Mouse (Mus musculus): ENCODE data around the gene Tpcn1. TPM values are rescaled to one million over a fixed set of nuclear protein-coding genes. Genes with fewer than 3 reads are reported as not detected.
A peak's percentile ranks its signal among the peaks of the same experiment; 100 is the strongest.

Tpcn1 gene
- 104 and 121 TPM in 2 replicates for polyA plus RNA-seq (2012; ENCODE audit: insufficient read depth, insufficient read length, missing spikeins)

GRCm38 (mm10) chr5:120588569-120589094 is at the start of gene Tpcn1, which contains the start of gene Iqcd:
Tpcn1 (minus strand) TSS chr5:120588673.
Iqcd (plus strand) TSS chr5:120589016.
- Histone ChIP-seq H3K27ac (ENCODE audit: insufficient read depth, low read depth, low read length) (peak within 1 kb of the TSS; percentile 60), H3K4me1 (ENCODE audit: control insufficient read depth, insufficient read depth, low read length) (peaks cover 33% of the 10 kb centered on the region), H3K4me3 (ENCODE audit: insufficient read depth, low read length) (peak within 1 kb of the TSS; percentile 77)
- TF ChIP-seq CTCF (IDR thresholded peaks at IDR 0.05; ENCODE audit: low read depth, low read length) = no peak
- no peak for TF ChIP-seq POLR2A (IDR thresholded peaks at IDR 0.05; ENCODE audit: borderline replicate concordance, low read depth, low read length)

DNA sequence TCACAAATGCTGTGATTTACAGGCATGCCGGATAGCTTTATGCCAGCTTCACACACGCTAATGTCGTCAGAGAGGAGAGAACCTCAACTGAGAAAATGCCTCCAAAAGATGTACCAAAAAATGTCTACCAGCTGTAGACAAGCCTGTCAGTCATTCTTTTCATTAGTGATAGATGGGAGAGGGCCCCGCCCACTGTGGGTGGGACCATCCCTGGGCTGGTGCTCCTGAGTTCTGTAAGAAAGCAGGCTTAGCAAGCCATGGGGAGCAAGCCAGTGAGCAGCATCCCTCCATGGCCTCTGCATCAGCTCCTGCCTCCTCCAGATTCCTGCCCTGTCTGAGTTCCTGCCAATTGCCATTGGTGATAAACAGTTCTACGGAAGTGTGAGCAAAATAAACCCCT is 47.2 kb upstream of the Tpcn1 start:
- no peak for TF ChIP-seq POLR2A (IDR thresholded peaks at IDR 0.05; ENCODE audit: borderline replicate concordance, low read depth, low read length)
- no peak for TF ChIP-seq CTCF (IDR thresholded peaks at IDR 0.05; ENCODE audit: low read depth, low read length)
- H3K4me1 ChIP-seq (ENCODE audit: control insufficient read depth, insufficient read depth, low read length) = no peaks in the 10 kb centered on the region

GRCm38 (mm10) chr5:120634860-120635259 is 46.4 kb upstream of the Tpcn1 start:
- Histone ChIP-seq H3K27ac (ENCODE audit: insufficient read depth, low read depth, low read length) (no peak overlapping the region), H3K4me3 (ENCODE audit: insufficient read depth, low read length) (no peak overlapping the region), H3K4me1 (ENCODE audit: control insufficient read depth, insufficient read depth, low read length) (no peaks in the 10 kb centered on the region)
- no peak for TF ChIP-seq CTCF (IDR thresholded peaks at IDR 0.05; ENCODE audit: low read depth, low read length)
- TF ChIP-seq POLR2A (IDR thresholded peaks at IDR 0.05; ENCODE audit: borderline replicate concordance, low read depth, low read length) = no peak

More for the DNA sequence above, 47.2 kb upstream of the Tpcn1 start:
- H3K4me3 ChIP-seq (ENCODE audit: insufficient read depth, low read length) = no peak overlapping the region
- H3K27ac ChIP-seq (ENCODE audit: insufficient read depth, low read depth, low read length) = no peak overlapping the region

GRCm38 (mm10) chr5:120634131-120634530 is 45.7 kb upstream of the Tpcn1 start, which contains the start of gene Cfap73:
Cfap73 (minus strand) TSS chr5:120634235.
- Histone ChIP-seq H3K27ac (ENCODE audit: insufficient read depth, low read depth, low read length) (no peak within 1 kb of the TSS), H3K4me1 (ENCODE audit: control insufficient read depth, insufficient read depth, low read length) (no peaks in the 10 kb centered on the region), H3K4me3 (ENCODE audit: insufficient read depth, low read length) (no peak within 1 kb of the TSS)
- TF ChIP-seq CTCF (IDR thresholded peaks at IDR 0.05; ENCODE audit: low read depth, low read length) (no peak), POLR2A (IDR thresholded peaks at IDR 0.05; ENCODE audit: borderline replicate concordance, low read depth, low read length) (no peak)

GRCm38 (mm10) chr5:120631892-120632291 is 43.4 kb upstream of the Tpcn1 start:
- TF ChIP-seq CTCF (IDR thresholded peaks at IDR 0.05; ENCODE audit: low read depth, low read length) (no peak), POLR2A (IDR thresholded peaks at IDR 0.05; ENCODE audit: borderline replicate concordance, low read depth, low read length) (no peak)

GRCm38 (mm10) chr5:120631128-120631527 is 42.7 kb upstream of the Tpcn1 start:
- no peak overlapping the region for H3K27ac ChIP-seq (ENCODE audit: insufficient read depth, low read depth, low read length)
- no peaks in the 10 kb centered on the region for H3K4me1 ChIP-seq (ENCODE audit: control insufficient read depth, insufficient read depth, low read length)
- TF ChIP-seq CTCF (IDR thresholded peaks at IDR 0.05; ENCODE audit: low read depth, low read length) (no peak), POLR2A (IDR thresholded peaks at IDR 0.05; ENCODE audit: borderline replicate concordance, low read depth, low read length) (no peak)
- no peak overlapping the region for H3K4me3 ChIP-seq (ENCODE audit: insufficient read depth, low read length)

More at GRCm38 (mm10) chr5:120631892-120632291, 43.4 kb upstream of the Tpcn1 start:
- H3K4me1 ChIP-seq (ENCODE audit: control insufficient read depth, insufficient read depth, low read length) = no peaks in the 10 kb centered on the region
- no peak overlapping the region for H3K27ac ChIP-seq (ENCODE audit: insufficient read depth, low read depth, low read length)
- no peak overlapping the region for H3K4me3 ChIP-seq (ENCODE audit: insufficient read depth, low read length)

DNA sequence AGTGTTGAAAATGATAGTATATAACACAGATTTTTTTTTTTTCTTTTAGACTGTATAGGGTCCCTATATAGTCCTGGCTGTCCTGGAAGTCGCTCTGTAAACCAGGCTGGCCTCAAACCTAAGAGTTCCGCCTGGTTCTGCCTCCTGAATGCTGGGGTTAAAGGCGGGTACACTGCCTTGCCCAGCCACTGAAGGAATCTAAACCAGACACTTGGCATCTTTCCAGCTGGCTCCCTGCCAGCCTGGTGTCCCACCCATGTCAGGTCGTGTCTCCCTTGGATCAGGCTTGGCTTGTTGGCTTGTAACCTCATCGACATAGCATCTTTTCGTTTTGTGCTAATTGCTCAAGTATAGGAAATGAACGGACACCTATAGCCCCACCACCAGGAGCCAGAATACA is 40.2 kb upstream of the Tpcn1 start:
- Histone ChIP-seq H3K4me3 (ENCODE audit: insufficient read depth, low read length) (no peak overlapping the region), H3K27ac (ENCODE audit: insufficient read depth, low read depth, low read length) (no peak overlapping the region), H3K4me1 (ENCODE audit: control insufficient read depth, insufficient read depth, low read length) (no peaks in the 10 kb centered on the region)
- no peak for TF ChIP-seq POLR2A (IDR thresholded peaks at IDR 0.05; ENCODE audit: borderline replicate concordance, low read depth, low read length)

GRCm38 (mm10) chr5:120627515-120628300 is 39.2 kb upstream of the Tpcn1 start:
- Histone ChIP-seq H3K27ac (ENCODE audit: insufficient read depth, low read depth, low read length) (no peak overlapping the region), H3K4me3 (ENCODE audit: insufficient read depth, low read length) (no peak overlapping the region), H3K4me1 (ENCODE audit: control insufficient read depth, insufficient read depth, low read length) (no peaks in the 10 kb centered on the region)
- no peak for TF ChIP-seq CTCF (IDR thresholded peaks at IDR 0.05; ENCODE audit: low read depth, low read length)
- no peak for TF ChIP-seq POLR2A (IDR thresholded peaks at IDR 0.05; ENCODE audit: borderline replicate concordance, low read depth, low read length)

DNA sequence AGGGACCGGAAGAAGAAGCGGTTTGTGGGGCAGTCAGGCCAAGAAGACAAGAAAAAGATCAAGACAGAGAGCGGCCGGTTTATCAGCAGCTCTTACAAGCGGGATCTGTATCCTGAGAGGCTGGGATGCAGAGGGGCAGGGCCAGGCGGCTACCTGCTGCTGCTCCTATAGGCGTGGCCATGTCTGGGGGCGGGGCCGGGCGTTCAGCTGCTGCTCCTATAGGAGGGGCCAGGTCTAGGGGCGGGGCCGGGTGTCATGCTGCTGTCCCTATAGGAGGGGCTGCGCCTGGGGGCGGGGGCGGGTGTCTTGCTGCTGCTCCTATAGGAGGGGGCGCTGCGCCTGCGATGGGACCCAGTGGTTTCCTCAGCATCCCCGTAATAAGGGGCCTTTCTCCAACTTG is 37.9 kb upstream of the Tpcn1 start:
- Histone ChIP-seq H3K27ac (ENCODE audit: insufficient read depth, low read depth, low read length) (no peak overlapping the region), H3K4me1 (ENCODE audit: control insufficient read depth, insufficient read depth, low read length) (no peaks in the 10 kb centered on the region), H3K4me3 (ENCODE audit: insufficient read depth, low read length) (no peak overlapping the region)
- TF ChIP-seq POLR2A (IDR thresholded peaks at IDR 0.05; ENCODE audit: borderline replicate concordance, low read depth, low read length) = no peak
- TF ChIP-seq CTCF (IDR thresholded peaks at IDR 0.05; ENCODE audit: low read depth, low read length) = no peak

DNA sequence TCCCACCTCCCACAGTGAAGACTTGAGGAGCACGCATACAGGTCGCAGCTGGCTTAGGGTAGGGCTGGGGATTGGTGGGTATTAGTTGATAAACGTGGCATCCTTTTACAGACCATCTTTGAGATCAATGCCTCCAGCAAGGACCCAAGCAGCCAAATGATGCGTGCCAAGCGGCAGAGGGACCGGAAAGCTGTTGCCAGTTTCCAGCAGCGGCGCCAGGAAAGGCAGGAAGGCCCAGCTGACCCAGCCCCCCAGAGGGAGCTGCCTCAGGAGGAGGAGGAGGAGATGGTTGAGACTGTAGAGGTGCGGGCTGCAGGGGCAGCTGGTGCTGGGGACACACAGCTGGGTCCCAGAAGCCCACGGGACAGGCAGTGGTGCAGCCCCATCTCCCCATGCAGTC is 36.0 kb upstream of the Tpcn1 start:
- TF ChIP-seq POLR2A (IDR thresholded peaks at IDR 0.05; ENCODE audit: borderline replicate concordance, low read depth, low read length) (no peak), CTCF (IDR thresholded peaks at IDR 0.05; ENCODE audit: low read depth, low read length) (no peak)
- Histone ChIP-seq H3K4me1 (ENCODE audit: control insufficient read depth, insufficient read depth, low read length) (no peaks in the 10 kb centered on the region), H3K4me3 (ENCODE audit: insufficient read depth, low read length) (no peak overlapping the region), H3K27ac (ENCODE audit: insufficient read depth, low read depth, low read length) (no peak overlapping the region)
